Mouse (Mus musculus): ENCODE measurements at regions not wholly inside any gene's neighbourhood (a gene's known extent, or its start where the extent isn't known, plus 50 kb on each side); places are given as distances from the start of the nearest gene placed in this dataset.

GRCm38 (mm10) chr1:22222836-22223235, 261.1 kb upstream of the Kcnq5 start:
- DNase-seq, result no peak

GRCm38 (mm10) chr1:22211795-22212194, 250.1 kb upstream of the Kcnq5 start:
- DNase-seq, result no peak

DNA sequence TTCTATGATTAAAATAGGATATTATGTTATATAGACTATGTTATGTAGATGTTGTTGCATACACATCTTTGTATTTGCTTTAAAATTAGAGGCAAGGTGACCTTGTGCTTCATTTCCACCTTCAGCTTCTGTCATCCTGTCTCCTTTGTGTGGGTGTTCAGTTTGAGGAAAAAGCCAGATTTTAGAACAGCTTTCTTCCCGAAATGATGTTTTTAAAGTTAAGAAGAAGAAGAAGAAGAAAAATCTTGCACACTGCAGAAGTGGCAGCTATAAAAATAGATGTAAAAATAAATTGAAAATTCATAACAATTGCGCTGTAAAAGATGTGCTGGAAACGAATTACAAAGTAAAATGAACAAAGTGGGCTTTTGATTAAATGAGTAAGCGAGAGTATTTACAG, 249.5 kb upstream of the Kcnq5 start:
- no peak for DNase-seq

- DNase-seq, result no peak
Measured at GRCm38 (mm10) chr1:22210621-22211020, 248.9 kb upstream of the Kcnq5 start.

DNA sequence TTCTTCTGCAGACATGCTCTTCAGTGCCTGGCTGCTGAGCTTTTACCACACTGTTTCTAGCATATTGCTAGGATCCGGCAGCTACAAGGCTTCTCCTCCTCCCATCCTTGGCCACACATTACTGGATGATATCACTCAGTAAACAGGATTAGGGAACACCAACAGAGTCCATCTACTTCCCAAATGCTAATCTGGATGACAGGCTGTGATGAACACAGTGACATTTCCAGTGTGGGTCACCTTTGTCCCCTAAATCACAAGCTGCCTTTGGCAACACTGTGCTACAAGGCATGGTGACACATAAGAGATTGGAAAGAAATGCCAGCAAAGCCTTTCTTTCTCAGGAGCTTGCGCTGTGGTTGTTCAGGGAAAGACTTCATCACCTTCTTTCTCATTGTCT, 246.5 kb upstream of the Kcnq5 start:
- no peak for DNase-seq

DNA sequence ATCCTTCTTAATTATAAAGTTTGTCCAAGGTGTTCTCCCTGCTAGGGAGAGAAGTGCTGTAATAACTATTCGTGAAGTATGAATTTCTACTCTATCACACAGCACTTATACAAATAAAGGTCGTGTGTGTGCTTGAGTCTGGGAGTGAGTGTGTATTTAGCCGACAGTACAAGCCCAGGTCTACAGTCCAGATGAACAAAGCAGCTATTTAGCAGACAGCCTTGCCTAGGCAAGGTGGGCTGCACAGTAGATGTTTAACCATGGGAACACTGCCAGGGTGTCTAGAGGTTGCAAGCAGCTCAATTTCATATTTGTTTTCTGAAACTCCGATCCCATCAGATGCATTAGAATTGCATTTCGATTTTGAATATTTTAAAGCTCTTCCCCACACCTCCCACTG, 245.2 kb upstream of the Kcnq5 start:
- DNase-seq, result no peak

DNA sequence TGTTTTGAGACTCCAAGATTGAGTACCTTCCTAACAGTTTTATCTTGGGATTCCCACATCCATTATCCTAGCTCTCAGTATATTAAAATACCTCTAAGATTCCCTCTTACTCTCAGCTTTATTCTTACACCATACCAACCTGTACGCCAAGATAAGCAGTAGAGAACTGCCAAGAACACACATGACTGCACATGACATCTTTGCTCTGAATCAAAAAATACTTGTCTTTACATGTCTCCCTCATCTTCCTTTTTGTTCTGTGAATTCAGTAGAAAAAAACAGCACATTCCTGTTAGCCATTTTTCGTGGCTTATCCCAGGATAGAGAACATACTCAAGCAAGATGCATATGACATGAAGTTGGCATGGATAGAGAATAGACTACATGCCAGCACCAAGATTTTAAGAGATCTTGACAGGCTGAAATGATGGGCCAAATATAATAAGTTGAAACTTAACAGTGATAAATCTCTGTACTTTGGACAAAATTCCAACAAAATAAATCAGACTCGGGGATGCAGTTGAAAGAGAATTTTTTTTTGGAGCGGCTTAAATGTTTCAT, 206.0 kb upstream of the Kcnq5 start:
- DNase-seq, result no peak

GRCm38 (mm10) chr1:22136571-22137122, 174.9 kb upstream of the Kcnq5 start:
- no peak for DNase-seq

GRCm38 (mm10) chr1:22118266-22118772, 156.6 kb upstream of the Kcnq5 start:
- no peak for DNase-seq

GRCm38 (mm10) chr1:22116466-22116865, 154.7 kb upstream of the Kcnq5 start:
- DNase-seq, result no peak

- peak; percentile 3 for DNase-seq
Measured at GRCm38 (mm10) chr1:22105496-22105895, 143.8 kb upstream of the Kcnq5 start.

DNA sequence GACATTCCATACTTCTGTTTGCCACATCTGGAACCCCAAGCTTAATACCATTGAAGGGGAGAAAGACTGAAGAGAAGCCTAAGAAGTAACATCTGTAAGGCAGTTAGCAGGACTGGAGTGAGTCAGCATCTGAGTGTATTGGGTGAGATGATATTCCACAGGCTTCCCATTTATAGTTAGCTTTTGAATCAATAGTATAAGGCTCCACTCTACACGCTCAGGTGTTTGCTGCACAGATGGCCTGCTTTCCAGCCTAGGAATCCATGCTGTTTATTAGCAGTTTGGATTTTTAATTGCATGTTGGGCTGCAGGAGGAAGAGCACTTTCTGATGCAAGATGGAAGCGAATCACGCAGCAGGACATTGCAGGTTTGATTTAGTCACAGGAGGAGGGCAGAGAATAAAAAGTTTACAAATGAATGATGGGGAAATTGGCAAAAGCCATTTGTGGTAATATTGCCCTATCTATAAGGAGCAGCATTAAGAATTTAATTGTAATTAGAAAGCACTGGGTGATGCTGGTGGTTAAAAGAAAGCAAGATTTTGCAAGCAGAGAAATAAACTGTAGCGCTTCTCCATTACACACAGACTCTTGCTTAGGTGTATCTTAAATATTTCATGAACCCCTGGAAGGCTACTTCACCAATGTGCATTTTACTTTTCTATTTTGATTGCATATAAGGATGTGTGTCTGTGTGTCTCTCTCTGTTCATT, 109.8 kb upstream of the Kcnq5 start:
- no peak for DNase-seq

DNA sequence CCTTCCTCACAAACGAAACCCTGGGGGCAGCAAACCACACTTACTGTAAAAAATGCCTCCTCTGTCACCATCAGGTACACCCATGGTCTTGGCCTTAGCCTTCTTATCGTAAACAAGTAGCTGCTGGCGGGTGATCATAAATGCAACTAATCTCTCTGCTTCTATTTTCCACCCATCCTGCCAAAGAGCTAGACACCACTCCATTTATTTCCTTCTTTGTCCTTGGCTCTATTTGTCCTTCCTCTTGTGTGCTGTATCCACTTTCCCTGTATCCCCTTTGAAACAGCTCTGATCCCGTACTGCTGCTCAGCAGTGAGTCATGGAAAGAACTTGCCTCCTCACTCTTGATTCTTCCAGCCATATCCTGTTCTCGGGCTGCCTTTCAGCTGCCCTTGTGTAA, 108.3 kb upstream of the Kcnq5 start:
- no peak for DNase-seq
